Mouse (Mus musculus) midbrain, postnatal 0 days (tissue): ENCODE results near the gene Retsat. TPM values are rescaled to one million over a fixed set of nuclear protein-coding genes. Genes with fewer than 3 reads are reported as not detected.

ENCODE experiments used
- ATAC-seq: fragments of 200-750 bp; cut with Nextera tagmentation; 2 replicates; pipeline ENCODE4 v1.8.0; 2017; ENCODE audit warnings: moderate number of reproducible peaks, mild to moderate bottlenecking, moderate TSS enrichment, moderate library complexity; ENCODE audit not compliant: low FRiP score
- DNase-seq: peaks from one replicate; pipeline ENCODE4 v3.0.0-alpha.2; 2015; ENCODE audit warnings: low spot score
- H3K27ac ChIP-seq: fragments of 300-500 bp; sonication (generic); 2 replicates; pipeline ENCODE4 v1.5.1; 2014; ENCODE audit warnings: low read depth, mild to moderate bottlenecking, low read length, mixed read lengths
- H3K27me3 ChIP-seq: fragments of 300-500 bp; sonication (generic); 2 replicates; pipeline ENCODE4 v1.6.1; 2014; ENCODE audit warnings: low read length, control low read depth, mixed read lengths; ENCODE audit not compliant: insufficient read depth
- H3K36me3 ChIP-seq: fragments of 300-500 bp; sonication (generic); 2 replicates; pipeline ENCODE4 v1.6.1; 2014; ENCODE audit warnings: low read length, control low read depth, mixed read lengths; ENCODE audit not compliant: insufficient read depth
- H3K4me1 ChIP-seq: fragments of 300-500 bp; sonication (generic); 2 replicates; pipeline ENCODE4 v1.6.1; 2014; ENCODE audit warnings: mild to moderate bottlenecking, control low read depth, antibody characterized with exemption, low read length, mixed read lengths; ENCODE audit not compliant: insufficient read depth
- H3K4me2 ChIP-seq: fragments of 300-500 bp; sonication (generic); 2 replicates; pipeline ENCODE4 v1.6.1; 2014; ENCODE audit warnings: low read depth, mild to moderate bottlenecking, low read length, mixed read lengths; ENCODE audit not compliant: poor library complexity, severe bottlenecking
- H3K4me3 ChIP-seq: fragments of 300-500 bp; sonication (generic); 2 replicates; pipeline ENCODE4 v1.5.1; 2014; ENCODE audit warnings: low read depth, mild to moderate bottlenecking, low read length, moderate library complexity
- H3K9ac ChIP-seq: fragments of 300-500 bp; sonication (generic); replicated peaks from 2 replicates; pipeline ENCODE4 v1.6.1; 2014; ENCODE audit warnings: mild to moderate bottlenecking, low read length, moderate library complexity, mixed read lengths; ENCODE audit not compliant: poor library complexity, severe bottlenecking
- H3K9me3 ChIP-seq: fragments of 300-500 bp; sonication (generic); 2 replicates; pipeline ENCODE4 v1.6.1; 2016; ENCODE audit warnings: low read length, control low read depth
- CTCF ChIP-seq: IDR thresholded peaks from 2 replicates; pipeline ENCODE4 v1.5.1; 2016; ENCODE audit warnings: antibody characterized with exemption, mild to moderate bottlenecking
- WGBS: fragments of 180-500 bp; shearing (Covaris S2); extraction: QIAGEN DNeasy Blood & Tissue Kit; methylation state at CpG from one replicate; pipeline ENCODE4 v1.1.7; 2014; 5-methylcytosine and 5-hydroxymethylcytosine counted together
- polyA plus RNA-seq: library from polyadenylated mRNA; unstranded; fragments of >200 nt; fragmentation: Nextera tagmentation; extraction: Ambion mirVana; gene quantifications from 2 replicates; pipeline ENCODE4 v1.2.1, GENCODE M21; 2015
- total RNA-seq: library from RNA; depleted of rRNA; stranded (reverse); fragments of >200 nt; gene quantifications from 2 replicates; pipeline ENCODE4 v1.2.3, GENCODE M21; 2014

Retsat gene
- total and polyA plus RNA-seq, 2 experiments from 2014 or later: 4.4 to 7.5 TPM

DNA sequence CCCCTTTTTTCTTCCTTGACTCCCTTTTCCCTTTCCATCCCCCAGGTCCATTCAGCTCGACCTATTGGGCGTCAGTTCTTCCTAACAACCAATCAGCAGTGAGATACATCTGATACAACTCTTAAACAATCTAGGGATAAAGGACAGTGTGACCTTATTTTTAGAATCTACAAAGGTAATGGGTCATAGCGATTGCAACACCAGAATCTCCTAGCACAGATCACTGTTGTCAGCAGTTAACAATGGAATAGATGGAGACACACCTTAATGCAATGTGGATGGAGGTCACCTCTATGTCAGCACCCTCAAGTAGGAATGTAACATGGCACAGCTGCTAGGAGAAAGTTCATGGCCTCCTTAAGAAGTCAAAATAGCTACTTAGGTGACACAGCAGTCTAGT, 24.6 kb downstream of the Retsat start:
- no peak overlapping the region for H3K9ac ChIP-seq
- no peaks in the 10 kb centered on the region for H3K4me1 ChIP-seq
- TF ChIP-seq CTCF: no peak
- no peaks in the 10 kb centered on the region for H3K27me3 ChIP-seq
- 47% methylated on average over 3 of the region's 3 CpGs for WGBS
- H3K4me3 ChIP-seq: no peak overlapping the region
- no peaks in the 10 kb centered on the region for H3K36me3 ChIP-seq
- DNase-seq (no peak), ATAC-seq (no peak)
- no peak overlapping the region for H3K4me2 ChIP-seq
- H3K27ac ChIP-seq: no peak overlapping the region
- no peaks in the 10 kb centered on the region for H3K9me3 ChIP-seq

GRCm38 (mm10) chr6:72623661-72624402, 25.6 kb downstream of the Retsat start:
- Histone ChIP-seq H3K27ac (no peak overlapping the region), H3K4me3 (no peak overlapping the region), H3K36me3 (no peaks in the 10 kb centered on the region), H3K4me2 (no peak overlapping the region), H3K4me1 (no peaks in the 10 kb centered on the region), H3K9me3 (no peaks in the 10 kb centered on the region), H3K27me3 (no peaks in the 10 kb centered on the region), H3K9ac (no peak overlapping the region)
- TF ChIP-seq CTCF: no peak
- no peak for ATAC-seq
- DNase-seq: no peak
- 93% methylated on average over 8 of the region's 8 CpGs for WGBS

DNA sequence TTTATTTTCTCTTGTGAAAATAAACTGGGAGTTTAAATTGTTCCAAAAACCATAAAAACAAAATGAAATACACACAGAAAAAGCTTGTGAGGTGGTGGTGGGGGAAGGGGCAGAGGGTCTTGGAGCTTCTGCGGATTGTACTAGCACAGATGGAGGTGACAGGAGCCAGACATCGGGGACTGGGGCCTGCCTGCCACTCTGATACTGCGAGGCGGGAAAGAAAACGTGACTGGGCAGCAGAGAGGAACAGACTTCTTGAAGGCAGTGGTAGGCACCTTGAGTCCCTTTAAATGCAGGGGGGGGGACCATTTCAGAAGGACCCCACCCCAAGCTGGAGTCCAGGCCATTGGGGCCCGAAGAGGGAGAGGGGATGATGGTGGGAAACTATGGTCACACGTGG, 28.1 kb downstream of the Retsat start:
- DNase-seq: no peak
- Histone ChIP-seq H3K4me3 (no peak overlapping the region), H3K4me1 (no peaks in the 10 kb centered on the region), H3K9me3 (no peaks in the 10 kb centered on the region), H3K9ac (no peak overlapping the region), H3K36me3 (no peaks in the 10 kb centered on the region), H3K27me3 (no peaks in the 10 kb centered on the region), H3K27ac (no peak overlapping the region), H3K4me2 (no peak overlapping the region)
- 89% methylated on average over 7 of the region's 7 CpGs for WGBS
- no peak for ATAC-seq
- no peak for TF ChIP-seq CTCF

DNA sequence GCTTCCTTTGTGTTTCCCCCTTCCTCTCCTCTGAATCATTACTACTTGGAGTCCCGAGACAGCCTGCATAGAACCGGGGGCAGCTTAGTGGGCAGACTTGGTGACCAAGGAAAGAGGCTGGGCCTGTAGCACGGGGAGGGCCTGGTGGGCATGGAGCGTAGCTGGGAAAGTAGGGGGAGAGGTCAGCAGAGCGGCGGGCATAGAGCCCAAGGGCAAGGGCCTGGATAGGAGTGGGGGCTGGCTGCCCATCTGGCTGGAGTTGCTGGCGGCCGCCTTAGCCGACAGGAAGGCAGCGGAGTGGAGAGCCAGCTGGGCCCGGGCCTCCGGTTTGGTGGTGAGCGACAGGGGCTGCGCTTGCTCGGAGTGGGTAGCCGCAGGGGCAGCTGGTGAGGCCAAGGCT, 29.0 kb downstream of the Retsat start:
- peak; percentile 25 for DNase-seq
- Histone ChIP-seq H3K9ac (no peak overlapping the region), H3K27ac (no peak overlapping the region), H3K27me3 (no peaks in the 10 kb centered on the region), H3K36me3 (no peaks in the 10 kb centered on the region; the same call in 1 of the 2 replicates), H3K4me2 (no peak overlapping the region), H3K4me3 (no peak overlapping the region), H3K4me1 (no peaks in the 10 kb centered on the region), H3K9me3 (no peaks in the 10 kb centered on the region)
- ATAC-seq: no peak
- WGBS: 90% methylated on average over 16 of the region's 16 CpGs
- no peak for TF ChIP-seq CTCF

- Histone ChIP-seq H3K4me1 (no peaks in the 10 kb centered on the region), H3K4me3 (no peak overlapping the region), H3K27ac (no peak overlapping the region), H3K4me2 (no peak overlapping the region), H3K9me3 (no peaks in the 10 kb centered on the region), H3K27me3 (no peaks in the 10 kb centered on the region), H3K36me3 (no peaks in the 10 kb centered on the region; the same call in 1 of the 2 replicates), H3K9ac (no peak overlapping the region)
- WGBS: 97% methylated on average over 2 of the region's 2 CpGs
- ATAC-seq: no peak
- no peak for TF ChIP-seq CTCF
- no peak for DNase-seq
These were observed 32.1 kb downstream of the Retsat start for GRCm38 (mm10) chr6:72630370-72630769.

DNA sequence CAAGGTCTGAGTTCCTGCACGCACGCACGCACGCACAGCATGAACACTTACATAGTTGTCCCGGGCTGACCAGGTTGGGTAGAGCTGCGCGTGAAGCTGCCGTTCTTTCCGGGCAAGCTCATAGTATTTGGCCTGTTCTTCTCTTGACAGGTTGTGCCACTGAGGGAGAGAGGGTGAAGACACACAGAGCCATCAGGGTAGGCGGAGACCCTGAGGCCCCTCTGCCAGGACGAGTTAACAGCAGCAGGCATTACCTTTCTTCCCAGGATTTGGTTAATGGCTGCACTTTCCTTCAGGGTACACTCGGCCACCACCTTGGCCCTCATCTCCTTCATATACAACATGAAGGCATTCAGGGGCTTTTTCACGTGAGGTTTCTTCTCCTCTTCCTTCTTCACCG, 32.7 kb downstream of the Retsat start:
- no peak for TF ChIP-seq CTCF
- no peaks in the 10 kb centered on the region; the same call in 1 of the 2 replicates for H3K36me3 ChIP-seq
- no peak overlapping the region for H3K27ac ChIP-seq
- no peak overlapping the region for H3K4me2 ChIP-seq
- H3K4me3 ChIP-seq: no peak overlapping the region
- DNase-seq (no peak), ATAC-seq (no peak)
- no peak overlapping the region for H3K9ac ChIP-seq
- no peaks in the 10 kb centered on the region for H3K9me3 ChIP-seq
- WGBS: 94% methylated on average over 14 of the region's 14 CpGs
- no peaks in the 10 kb centered on the region for H3K27me3 ChIP-seq
- H3K4me1 ChIP-seq: no peaks in the 10 kb centered on the region
